Mouse (Mus musculus): ENCODE results near the gene Atxn1. TPM values are rescaled to one million over a fixed set of nuclear protein-coding genes. Genes with fewer than 3 reads are reported as not detected.

The Atxn1 gene
- polyA plus RNA-seq, 1 experiment from 2014 or later: 5.3 TPM

DNA sequence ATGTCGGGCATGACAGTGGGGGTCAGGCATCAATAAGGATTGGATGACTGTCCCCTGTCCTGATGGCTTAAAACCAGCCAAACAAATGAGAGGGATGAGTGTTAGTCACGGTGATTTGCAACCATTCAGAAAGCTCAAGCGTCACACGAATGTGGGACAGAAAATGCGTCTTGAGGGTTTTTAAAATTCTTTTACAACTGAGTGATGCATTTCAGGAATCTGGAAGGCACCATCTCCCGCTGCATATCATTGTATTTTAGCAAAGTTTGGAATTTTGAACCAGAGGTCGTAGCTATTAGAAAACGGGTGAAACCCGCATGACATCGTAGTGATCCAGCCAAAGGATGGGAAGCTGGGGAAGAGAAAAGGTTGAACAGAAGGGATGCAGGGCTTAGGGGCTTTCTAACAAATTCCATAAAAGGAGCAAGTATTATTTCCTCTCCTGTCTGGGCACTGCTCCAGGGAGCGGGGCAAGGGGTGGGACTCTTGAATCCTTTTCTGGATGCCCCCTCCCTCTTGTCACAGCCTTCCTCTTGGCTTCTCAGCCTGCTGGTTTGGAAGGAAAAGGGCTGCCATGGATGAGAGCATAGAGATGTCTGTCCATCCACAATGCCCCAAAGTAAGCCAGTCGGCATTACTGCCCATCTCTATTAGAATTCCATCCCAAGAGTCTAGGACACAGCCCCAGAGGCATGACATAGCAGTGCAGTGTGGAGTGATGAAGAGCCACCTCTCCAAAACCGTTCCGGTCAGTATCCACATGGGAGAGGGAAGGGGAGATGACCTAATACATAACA, 84.9 kb downstream of the Atxn1 start:
- Histone ChIP-seq H3K4me3 (ENCODE audit: low read length) (no peak overlapping the region), H3K36me3 (ENCODE audit: control insufficient read depth, insufficient read depth, low read length) (no peaks in the 10 kb centered on the region), H3K27ac (ENCODE audit: low read length) (no peak overlapping the region), H3K9ac (ENCODE audit: low read depth, low read length) (no peak overlapping the region), H3K4me2 (ENCODE audit: low read depth, low read length) (no peak overlapping the region), H3K4me1 (ENCODE audit: control insufficient read depth, insufficient read depth, low read length) (0 out of 2 replicates have a peak, but pooled peaks cover 3% of the 10 kb centered on the region), H3K9me3 (ENCODE audit: control insufficient read depth, low read length) (no peaks in the 10 kb centered on the region), H3K27me3 (replicated peaks; ENCODE audit: control insufficient read depth, insufficient read depth, low read length) (no peaks in the 10 kb centered on the region)
- 71% methylated on average over 14 of the region's 14 CpGs for WGBS
- ATAC-seq: no peak

DNA sequence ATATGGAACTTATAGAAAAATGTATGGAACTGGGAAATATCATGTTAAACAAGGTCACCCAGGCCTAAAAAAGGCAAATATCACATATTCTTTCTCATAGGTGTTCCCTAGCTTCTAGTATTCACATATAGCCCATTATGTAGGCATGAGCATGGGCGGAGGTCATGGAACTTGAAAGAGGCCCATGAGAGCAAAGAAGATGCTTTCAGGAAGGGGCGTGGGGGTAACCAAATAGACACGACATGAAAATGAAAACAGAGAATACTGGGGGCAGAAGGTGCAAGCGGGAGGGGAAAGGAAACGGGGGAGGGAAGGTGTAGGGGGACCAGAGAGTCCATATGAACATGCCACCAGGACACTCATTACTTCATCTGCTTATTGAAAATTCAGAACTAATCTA, 87.9 kb downstream of the Atxn1 start:
- H3K4me1 ChIP-seq (ENCODE audit: control insufficient read depth, insufficient read depth, low read length): peaks cover 6% of the 10 kb centered on the region; the same call in 1 of the 2 replicates
- H3K9ac ChIP-seq (ENCODE audit: low read depth, low read length): no peak overlapping the region
- H3K36me3 ChIP-seq (ENCODE audit: control insufficient read depth, insufficient read depth, low read length): no peaks in the 10 kb centered on the region
- 78% methylated on average over 5 of the region's 5 CpGs for WGBS
- no peaks in the 10 kb centered on the region for H3K9me3 ChIP-seq (ENCODE audit: control insufficient read depth, low read length)
- no peak overlapping the region for H3K4me2 ChIP-seq (ENCODE audit: low read depth, low read length)
- no peaks in the 10 kb centered on the region for H3K27me3 ChIP-seq (replicated peaks; ENCODE audit: control insufficient read depth, insufficient read depth, low read length)
- H3K27ac ChIP-seq (ENCODE audit: low read length): no peak overlapping the region
- no peak overlapping the region for H3K4me3 ChIP-seq (ENCODE audit: low read length)
- no peak for ATAC-seq

DNA sequence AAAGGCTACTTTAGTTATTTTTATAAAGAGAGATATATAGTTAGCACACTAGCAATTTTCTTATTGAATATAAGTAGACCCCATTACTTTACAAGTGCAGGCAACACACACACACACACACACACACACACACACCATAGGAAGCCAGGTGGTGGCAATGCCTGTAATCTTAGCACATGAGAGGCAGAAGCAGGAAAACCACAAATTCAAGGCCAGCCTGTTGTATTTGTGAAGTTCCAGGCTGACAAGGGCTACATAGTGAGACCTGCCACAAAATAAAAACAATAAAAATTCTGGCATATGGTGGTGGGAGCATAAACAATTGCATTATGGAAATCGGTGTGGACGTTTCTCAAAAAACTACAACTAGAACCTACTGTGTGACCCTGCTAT, 88.4 kb downstream of the Atxn1 start:
- no peak overlapping the region for H3K27ac ChIP-seq (ENCODE audit: low read length)
- H3K4me2 ChIP-seq (ENCODE audit: low read depth, low read length): no peak overlapping the region
- no peak for ATAC-seq
- no peaks in the 10 kb centered on the region for H3K9me3 ChIP-seq (ENCODE audit: control insufficient read depth, low read length)
- H3K36me3 ChIP-seq (ENCODE audit: control insufficient read depth, insufficient read depth, low read length): no peaks in the 10 kb centered on the region
- H3K4me3 ChIP-seq (ENCODE audit: low read length): no peak overlapping the region
- WGBS: 93% methylated on average over 2 of the region's 2 CpGs
- no peaks in the 10 kb centered on the region for H3K27me3 ChIP-seq (replicated peaks; ENCODE audit: control insufficient read depth, insufficient read depth, low read length)
- H3K9ac ChIP-seq (ENCODE audit: low read depth, low read length): no peak overlapping the region
- H3K4me1 ChIP-seq (ENCODE audit: control insufficient read depth, insufficient read depth, low read length): peaks cover 8% of the 10 kb centered on the region; the same call in 1 of the 2 replicates

GRCm38 (mm10) chr13:45875686-45876367, 89.0 kb downstream of the Atxn1 start:
- WGBS: 81% methylated on average over 6 of the region's 6 CpGs
- Histone ChIP-seq H3K4me1 (ENCODE audit: control insufficient read depth, insufficient read depth, low read length) (peaks cover 8% of the 10 kb centered on the region; the same call in 1 of the 2 replicates), H3K4me2 (ENCODE audit: low read depth, low read length) (no peak overlapping the region), H3K9ac (ENCODE audit: low read depth, low read length) (no peak overlapping the region), H3K27me3 (replicated peaks; ENCODE audit: control insufficient read depth, insufficient read depth, low read length) (no peaks in the 10 kb centered on the region), H3K36me3 (ENCODE audit: control insufficient read depth, insufficient read depth, low read length) (no peaks in the 10 kb centered on the region), H3K9me3 (ENCODE audit: control insufficient read depth, low read length) (no peaks in the 10 kb centered on the region), H3K27ac (ENCODE audit: low read length) (no peak overlapping the region), H3K4me3 (ENCODE audit: low read length) (no peak overlapping the region)
- no peak for ATAC-seq

DNA sequence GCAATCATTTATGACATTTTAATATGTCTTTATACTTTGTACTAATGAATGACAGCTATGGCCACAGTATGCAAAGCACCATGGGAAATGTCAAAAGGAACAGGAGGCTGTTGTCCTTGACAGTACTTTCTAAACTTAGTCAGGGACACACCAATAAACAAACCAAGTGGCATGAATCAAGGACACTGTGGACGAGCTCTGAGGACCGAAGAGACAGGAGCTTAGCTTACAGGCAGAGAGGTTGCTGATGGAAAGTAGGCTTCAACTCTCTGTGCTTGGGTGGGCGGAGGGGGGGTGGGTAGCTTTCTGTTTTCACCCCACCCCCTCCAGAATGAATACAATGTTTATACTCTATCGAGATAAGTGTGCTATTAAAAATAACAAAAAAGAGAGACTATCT, 90.6 kb downstream of the Atxn1 start:
- Histone ChIP-seq H3K36me3 (ENCODE audit: control insufficient read depth, insufficient read depth, low read length) (no peaks in the 10 kb centered on the region), H3K4me2 (ENCODE audit: low read depth, low read length) (no peak overlapping the region), H3K9ac (ENCODE audit: low read depth, low read length) (no peak overlapping the region), H3K4me3 (ENCODE audit: low read length) (no peak overlapping the region), H3K27me3 (replicated peaks; ENCODE audit: control insufficient read depth, insufficient read depth, low read length) (no peaks in the 10 kb centered on the region), H3K27ac (ENCODE audit: low read length) (no peak overlapping the region), H3K9me3 (ENCODE audit: control insufficient read depth, low read length) (no peaks in the 10 kb centered on the region), H3K4me1 (ENCODE audit: control insufficient read depth, insufficient read depth, low read length) (peaks cover 5% of the 10 kb centered on the region; the same call in 1 of the 2 replicates)
- WGBS: 77% methylated on average over 4 of the region's 4 CpGs
- no peak for ATAC-seq

DNA sequence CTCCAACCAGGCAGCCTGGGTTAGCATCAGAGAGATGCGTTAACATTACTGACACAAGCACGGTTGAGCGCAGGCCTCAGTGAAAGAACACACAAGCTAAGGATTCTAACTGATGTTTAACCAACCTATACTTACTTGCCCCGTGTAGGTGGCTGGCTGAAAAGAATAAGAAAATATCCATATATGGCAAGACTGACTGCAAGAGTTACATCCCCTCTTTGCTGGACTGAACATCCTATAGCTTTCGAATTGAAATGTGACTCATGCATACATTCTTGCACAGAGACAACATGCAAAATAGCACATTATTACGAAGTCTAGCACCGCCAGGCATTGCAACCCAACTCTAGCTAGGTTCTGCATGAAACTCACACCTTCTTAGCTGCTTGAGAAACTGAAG, 91.8 kb downstream of the Atxn1 start:
- no peak for ATAC-seq
- no peak overlapping the region for H3K4me2 ChIP-seq (ENCODE audit: low read depth, low read length)
- H3K9ac ChIP-seq (ENCODE audit: low read depth, low read length): no peak overlapping the region
- no peaks in the 10 kb centered on the region for H3K36me3 ChIP-seq (ENCODE audit: control insufficient read depth, insufficient read depth, low read length)
- no peak overlapping the region for H3K4me3 ChIP-seq (ENCODE audit: low read length)
- 84% methylated on average over 7 of the region's 7 CpGs for WGBS
- no peak overlapping the region for H3K27ac ChIP-seq (ENCODE audit: low read length)
- peaks cover 5% of the 10 kb centered on the region; the same call in 1 of the 2 replicates for H3K4me1 ChIP-seq (ENCODE audit: control insufficient read depth, insufficient read depth, low read length)
- no peaks in the 10 kb centered on the region for H3K27me3 ChIP-seq (replicated peaks; ENCODE audit: control insufficient read depth, insufficient read depth, low read length)
- H3K9me3 ChIP-seq (ENCODE audit: control insufficient read depth, low read length): no peaks in the 10 kb centered on the region

DNA sequence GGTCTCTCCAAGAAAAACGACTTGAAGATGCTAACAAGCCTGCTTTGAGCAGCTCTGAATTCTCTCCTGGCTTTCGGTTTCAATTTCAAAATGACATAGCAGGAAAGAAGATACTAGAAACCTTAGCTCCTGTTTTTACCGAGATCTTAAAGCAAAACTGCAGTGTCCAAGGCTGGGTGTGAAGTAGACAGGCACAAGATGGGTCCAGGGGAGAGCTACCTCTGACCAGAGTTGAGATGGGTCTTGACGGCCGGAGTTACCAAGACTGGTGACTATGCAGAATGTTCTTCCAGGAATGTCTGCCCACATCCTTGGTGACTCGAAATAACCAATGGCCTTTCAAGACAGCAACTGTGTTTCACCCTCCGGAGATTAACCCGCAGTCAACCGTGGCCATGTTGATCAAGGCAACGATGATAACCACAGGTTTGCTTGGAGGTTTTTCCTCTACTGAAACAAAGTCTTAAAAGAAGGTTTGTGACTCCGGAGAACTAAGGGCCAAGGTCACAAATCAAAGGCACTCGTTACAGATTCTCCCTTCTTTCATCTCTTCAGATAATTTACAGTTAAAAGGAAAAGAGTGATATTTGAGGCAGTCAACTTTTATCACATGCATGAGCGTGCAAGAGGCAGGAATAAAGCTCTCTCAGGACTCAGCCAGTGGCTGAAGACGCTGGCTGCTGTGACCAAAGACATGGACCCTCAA, 92.6 kb downstream of the Atxn1 start:
- no peaks in the 10 kb centered on the region for H3K9me3 ChIP-seq (ENCODE audit: control insufficient read depth, low read length)
- peaks cover 5% of the 10 kb centered on the region; the same call in 1 of the 2 replicates for H3K4me1 ChIP-seq (ENCODE audit: control insufficient read depth, insufficient read depth, low read length)
- H3K27ac ChIP-seq (ENCODE audit: low read length): 0 out of 2 replicates have a peak overlapping the region, but pooled peaks have one; percentile 2
- 72% methylated on average over 14 of the region's 14 CpGs for WGBS
- no peak overlapping the region for H3K9ac ChIP-seq (ENCODE audit: low read depth, low read length)
- no peaks in the 10 kb centered on the region for H3K27me3 ChIP-seq (replicated peaks; ENCODE audit: control insufficient read depth, insufficient read depth, low read length)
- H3K4me2 ChIP-seq (ENCODE audit: low read depth, low read length): peak overlapping the region; percentile 25; the same call in 1 of the 2 replicates
- H3K36me3 ChIP-seq (ENCODE audit: control insufficient read depth, insufficient read depth, low read length): no peaks in the 10 kb centered on the region
- no peak overlapping the region for H3K4me3 ChIP-seq (ENCODE audit: low read length)
- no peak for ATAC-seq

DNA sequence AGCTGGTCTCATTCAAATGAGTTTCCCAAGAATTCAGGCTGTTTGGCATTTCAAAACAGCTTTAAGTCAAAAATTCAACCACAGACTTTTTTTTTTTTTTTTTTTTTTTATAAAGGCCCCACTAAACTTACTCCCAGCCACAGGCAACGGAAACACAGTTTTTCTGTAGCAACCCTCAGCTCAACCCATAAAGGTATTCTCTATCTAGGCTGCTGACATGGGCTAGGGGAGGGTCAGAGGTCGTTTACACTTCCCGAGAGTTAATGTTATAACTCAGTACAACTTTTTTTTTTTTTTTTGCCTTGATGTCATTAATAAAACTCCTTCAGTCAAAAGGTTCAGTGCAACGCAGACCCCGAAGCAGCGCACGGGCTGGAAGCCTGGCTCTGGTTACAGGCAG, 93.3 kb downstream of the Atxn1 start:
- H3K9ac ChIP-seq (ENCODE audit: low read depth, low read length): no peak overlapping the region
- no peaks in the 10 kb centered on the region for H3K27me3 ChIP-seq (replicated peaks; ENCODE audit: control insufficient read depth, insufficient read depth, low read length)
- no peak overlapping the region for H3K4me2 ChIP-seq (ENCODE audit: low read depth, low read length)
- WGBS: 44% methylated on average over 7 of the region's 7 CpGs
- no peaks in the 10 kb centered on the region for H3K36me3 ChIP-seq (ENCODE audit: control insufficient read depth, insufficient read depth, low read length)
- H3K27ac ChIP-seq (ENCODE audit: low read length): no peak overlapping the region
- H3K4me3 ChIP-seq (ENCODE audit: low read length): no peak overlapping the region
- peaks cover 5% of the 10 kb centered on the region; the same call in 1 of the 2 replicates for H3K4me1 ChIP-seq (ENCODE audit: control insufficient read depth, insufficient read depth, low read length)
- ATAC-seq: no peak
- no peaks in the 10 kb centered on the region for H3K9me3 ChIP-seq (ENCODE audit: control insufficient read depth, low read length)

DNA sequence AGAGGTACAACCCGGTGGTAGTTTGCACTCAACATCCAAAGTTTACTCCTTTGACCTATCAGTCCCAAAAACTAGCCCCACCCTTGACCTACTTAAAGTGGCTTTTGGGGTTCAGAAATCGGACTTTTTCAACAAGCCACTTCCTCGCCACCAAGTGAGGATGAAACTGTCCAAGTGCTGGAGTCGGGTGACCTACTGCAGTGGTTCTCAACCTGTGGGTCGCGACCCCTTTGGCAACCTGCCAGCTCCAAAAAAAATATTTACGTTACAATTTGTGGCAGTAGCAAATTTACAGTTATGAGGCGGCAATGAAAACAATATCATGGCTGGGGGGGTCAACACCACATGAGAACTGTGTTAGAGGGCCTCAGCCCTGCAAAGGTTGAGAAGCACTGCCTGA, 95.9 kb downstream of the Atxn1 start:
- no peak overlapping the region for H3K27ac ChIP-seq (ENCODE audit: low read length)
- H3K4me2 ChIP-seq (ENCODE audit: low read depth, low read length): no peak overlapping the region
- H3K4me3 ChIP-seq (ENCODE audit: low read length): no peak overlapping the region
- 73% methylated on average over 8 of the region's 8 CpGs for WGBS
- H3K9me3 ChIP-seq (ENCODE audit: control insufficient read depth, low read length): no peaks in the 10 kb centered on the region
- H3K36me3 ChIP-seq (ENCODE audit: control insufficient read depth, insufficient read depth, low read length): no peaks in the 10 kb centered on the region
- H3K4me1 ChIP-seq (ENCODE audit: control insufficient read depth, insufficient read depth, low read length): peaks cover 5% of the 10 kb centered on the region; the same call in 1 of the 2 replicates
- H3K9ac ChIP-seq (ENCODE audit: low read depth, low read length): no peak overlapping the region
- H3K27me3 ChIP-seq (replicated peaks; ENCODE audit: control insufficient read depth, insufficient read depth, low read length): no peaks in the 10 kb centered on the region
- ATAC-seq: no peak
